Mouse (Mus musculus) embryonic stem cell, embryonic (primary cell): Measurements from ENCODE around the gene Robo2.

Experiments
- CTCF ChIA-PET, 4 experiments: fragments of 300-600 bp in 2 of 4; fragments of 350-600 bp in 2 of 4; sonication (Branson Sonifier 250); formaldehyde crosslinking; loops; one replicate each; lab custom pipeline; 2022; ENCODE audit warnings: inconsistent platforms in 2 of 4; lab: Charles Lee
- POLR2A ChIA-PET, 4 experiments: fragments of 300-600 bp in 2 of 4; fragments of 350-600 bp in 2 of 4; sonication (Branson Sonifier 250); formaldehyde crosslinking; loops; one replicate each; lab custom pipeline; 2022; ENCODE audit warnings: antibody characterized with exemption in 4 of 4, inconsistent platforms in 1 of 4; lab: Charles Lee

Robo2 gene

GRCm38 (mm10) chr16:74372876-74373275 lies 38.7 kb downstream of the Robo2 start:
- ChIA-PET POLR2A (no interaction called here), CTCF (no interaction called here)

GRCm38 (mm10) chr16:74348437-74348836 lies 63.2 kb downstream of the Robo2 start:
- CTCF ChIA-PET: no interaction called here
- POLR2A ChIA-PET: no interaction called here

GRCm38 (mm10) chr16:74338969-74339630 lies 72.5 kb downstream of the Robo2 start:
- ChIA-PET POLR2A (no interaction called here), CTCF (no interaction called here)

- CTCF ChIA-PET: no interaction called here
- POLR2A ChIA-PET: no interaction called here
Measured at GRCm38 (mm10) chr16:74321666-74322371, 89.8 kb downstream of the Robo2 start.

GRCm38 (mm10) chr16:74316150-74316549 lies 95.5 kb downstream of the Robo2 start:
- CTCF ChIA-PET: no interaction called here

GRCm38 (mm10) chr16:74313222-74313621 lies 98.4 kb downstream of the Robo2 start:
- POLR2A ChIA-PET: no interaction called here
- CTCF ChIA-PET: no interaction called here

More at GRCm38 (mm10) chr16:74316150-74316549, 95.5 kb downstream of the Robo2 start:
- POLR2A ChIA-PET: no interaction called here

GRCm38 (mm10) chr16:74307543-74307887 lies 104.1 kb downstream of the Robo2 start:
- POLR2A ChIA-PET: no interaction called here
- CTCF ChIA-PET: no interaction called here

GRCm38 (mm10) chr16:74306876-74307542 lies 104.6 kb downstream of the Robo2 start:
- CTCF ChIA-PET: no interaction called here

GRCm38 (mm10) chr16:74287878-74288277 lies 123.7 kb downstream of the Robo2 start:
- ChIA-PET POLR2A (interaction anchor here in 1 of 4 experiments (1.0 kb wide), 1 partner anchor 10 kb away, joined by 3 read pairs; no protein-coding TSS in a partner anchor), CTCF (no interaction called here)

More at GRCm38 (mm10) chr16:74306876-74307542, 104.6 kb downstream of the Robo2 start:
- POLR2A ChIA-PET: no interaction called here

- POLR2A ChIA-PET: no interaction called here
- CTCF ChIA-PET: no interaction called here
Measured at GRCm38 (mm10) chr16:74282549-74282948, 129.1 kb downstream of the Robo2 start.

- POLR2A ChIA-PET: no interaction called here
Measured at GRCm38 (mm10) chr16:74276855-74277573, 134.6 kb downstream of the Robo2 start.

GRCm38 (mm10) chr16:74274596-74274995 lies 137.0 kb downstream of the Robo2 start:
- ChIA-PET POLR2A (no interaction called here), CTCF (no interaction called here)

More at GRCm38 (mm10) chr16:74276855-74277573, 134.6 kb downstream of the Robo2 start:
- CTCF ChIA-PET: no interaction called here

GRCm38 (mm10) chr16:74272993-74273392 lies 138.6 kb downstream of the Robo2 start:
- ChIA-PET POLR2A (no interaction called here), CTCF (no interaction called here)

- CTCF ChIA-PET: no interaction called here
- POLR2A ChIA-PET: no interaction called here
Measured at GRCm38 (mm10) chr16:74258241-74258640, 153.4 kb downstream of the Robo2 start.

- ChIA-PET CTCF (no interaction called here), POLR2A (no interaction called here)
Measured at GRCm38 (mm10) chr16:74244452-74244851, 167.2 kb downstream of the Robo2 start.

GRCm38 (mm10) chr16:74241534-74241933 lies 170.1 kb downstream of the Robo2 start:
- ChIA-PET POLR2A (no interaction called here), CTCF (no interaction called here)

GRCm38 (mm10) chr16:74237411-74237930 lies 174.2 kb downstream of the Robo2 start:
- POLR2A ChIA-PET: no interaction called here
- CTCF ChIA-PET: no interaction called here

- ChIA-PET CTCF (interaction anchor here in 1 of 4 experiments (0.6 kb wide), 1 partner anchor 177 kb away, joined by 5 read pairs; no protein-coding TSS in a partner anchor), POLR2A (interaction anchor here in 1 of 4 experiments (0.6 kb wide), 1 partner anchor 561 kb away, joined by 14 read pairs; no protein-coding TSS in a partner anchor)
Measured at GRCm38 (mm10) chr16:74234393-74235059, 177.1 kb downstream of the Robo2 start.

- CTCF ChIA-PET: no interaction called here
Measured at GRCm38 (mm10) chr16:74233596-74233995, 178.0 kb downstream of the Robo2 start.

More at GRCm38 (mm10) chr16:74233596-74233995, 178.0 kb downstream of the Robo2 start:
- POLR2A ChIA-PET: no interaction called here
